Mouse (Mus musculus) mesoderm, embryonic 11.5 days (tissue): ENCODE data around the gene Camta1.

ENCODE experiments used
- DNase-seq: peaks from one replicate; pipeline ENCODE4 v3.0.0-alpha.2; 2012; ENCODE audit warnings: low read depth, low spot score

Camta1 gene

GRCm38 (mm10) chr4:151861806-151862739, at the start of gene Camta1:
Gene Camta1 (minus strand): TSS chr4:151861876.
- DNase-seq, result peak; percentile 100

- no peak for DNase-seq
Observed at GRCm38 (mm10) chr4:151908809-151909208, 47.1 kb upstream of the Camta1 start.

GRCm38 (mm10) chr4:151907577-151908343, 46.1 kb upstream of the Camta1 start:
- peak; percentile 47 for DNase-seq

GRCm38 (mm10) chr4:151905621-151906020, 43.9 kb upstream of the Camta1 start:
- no peak for DNase-seq

GRCm38 (mm10) chr4:151904098-151904497, 42.4 kb upstream of the Camta1 start:
- no peak for DNase-seq

GRCm38 (mm10) chr4:151902689-151903241, 41.1 kb upstream of the Camta1 start:
- DNase-seq, result no peak

- no peak for DNase-seq
Observed at GRCm38 (mm10) chr4:151902046-151902688, 40.5 kb upstream of the Camta1 start.

GRCm38 (mm10) chr4:151901422-151901821, 39.7 kb upstream of the Camta1 start:
- no peak for DNase-seq

- no peak for DNase-seq
Observed at GRCm38 (mm10) chr4:151900735-151901134, 39.1 kb upstream of the Camta1 start.

- DNase-seq, result no peak
Observed at GRCm38 (mm10) chr4:151899707-151900384, 38.2 kb upstream of the Camta1 start.

- DNase-seq, result no peak
Observed at GRCm38 (mm10) chr4:151898600-151899245, 37.0 kb upstream of the Camta1 start.

GRCm38 (mm10) chr4:151897069-151897617, 35.5 kb upstream of the Camta1 start:
- DNase-seq, result no peak

- no peak for DNase-seq
Observed at GRCm38 (mm10) chr4:151895624-151896023, 33.9 kb upstream of the Camta1 start.

GRCm38 (mm10) chr4:151894926-151895325, 33.2 kb upstream of the Camta1 start:
- no peak for DNase-seq

GRCm38 (mm10) chr4:151893241-151893640, 31.6 kb upstream of the Camta1 start:
- no peak for DNase-seq

GRCm38 (mm10) chr4:151881590-151881989, 19.9 kb upstream of the Camta1 start:
- no peak for DNase-seq

GRCm38 (mm10) chr4:151880044-151880690, 18.5 kb upstream of the Camta1 start:
- no peak for DNase-seq

GRCm38 (mm10) chr4:151876400-151876799, 14.7 kb upstream of the Camta1 start:
- no peak for DNase-seq

GRCm38 (mm10) chr4:151863511-151863910, 1.8 kb upstream of the Camta1 start:
- DNase-seq, result no peak

- no peak for DNase-seq
Observed at GRCm38 (mm10) chr4:151861471-151861805, 238 bp downstream of the Camta1 start.
